Mouse (Mus musculus): Measurements from ENCODE around the gene Akr1b10. TPM values are rescaled to one million over a fixed set of nuclear protein-coding genes. Genes with fewer than 3 reads are reported as not detected.
"Not testable (repeated sequence)": the region's sequence is repeated elsewhere in the genome, so short reads cannot be mapped to it uniquely, and the experiment has no call there.

Akr1b10 gene
- polyA plus RNA-seq, 1 experiment from 2014 or later: 16.1 TPM

- Histone ChIP-seq H3K27ac (no peak overlapping the region), H3K9me3 (no peaks in the 10 kb centered on the region), H3K36me3 (no peaks in the 10 kb centered on the region), H3K4me1 (replicated peaks) (no peaks in the 10 kb centered on the region), H3K9ac (replicated peaks) (no peak overlapping the region), H3K4me2 (no peak overlapping the region), H3K4me3 (replicated peaks) (no peak overlapping the region), H3K27me3 (no peaks in the 10 kb centered on the region)
- ATAC-seq (ENCODE audit: insufficient number of reproducible peaks, insufficient read depth, low FRiP score, low TSS enrichment, low read depth): no peak
- 78% methylated on average over 1 of the region's 1 CpGs for WGBS
Measured at GRCm38 (mm10) chr6:34412688-34413087, 28.7 kb downstream of the Akr1b10 start.

- not testable (repeated sequence) for H3K9ac ChIP-seq (replicated peaks); ATAC-seq (ENCODE audit: insufficient number of reproducible peaks, insufficient read depth, low FRiP score, low TSS enrichment, low read depth); H3K4me1 ChIP-seq (replicated peaks); H3K4me3 ChIP-seq (replicated peaks); H3K27ac ChIP-seq; H3K4me2 ChIP-seq; H3K27me3 ChIP-seq; H3K9me3 ChIP-seq; H3K36me3 ChIP-seq
- WGBS: 59% methylated on average over 1 of the region's 1 CpGs
Measured at GRCm38 (mm10) chr6:34413386-34413785, 29.4 kb downstream of the Akr1b10 start.

GRCm38 (mm10) chr6:34416521-34416920 lies 32.5 kb downstream of the Akr1b10 start:
- H3K4me1 ChIP-seq (replicated peaks): no peaks in the 10 kb centered on the region
- no peak overlapping the region for H3K27ac ChIP-seq
- H3K4me2 ChIP-seq: no peak overlapping the region
- ATAC-seq (ENCODE audit: insufficient number of reproducible peaks, insufficient read depth, low FRiP score, low TSS enrichment, low read depth): no peak
- no peaks in the 10 kb centered on the region for H3K36me3 ChIP-seq
- no peak overlapping the region for H3K4me3 ChIP-seq (replicated peaks)
- no peaks in the 10 kb centered on the region for H3K9me3 ChIP-seq
- H3K9ac ChIP-seq (replicated peaks): no peak overlapping the region
- no peaks in the 10 kb centered on the region for H3K27me3 ChIP-seq
- WGBS: 98% methylated on average over 2 of the region's 2 CpGs

- Histone ChIP-seq H3K27ac (no peak overlapping the region), H3K4me3 (replicated peaks) (no peak overlapping the region), H3K4me2 (no peak overlapping the region), H3K36me3 (no peaks in the 10 kb centered on the region), H3K9ac (replicated peaks) (no peak overlapping the region), H3K4me1 (replicated peaks) (no peaks in the 10 kb centered on the region), H3K27me3 (no peaks in the 10 kb centered on the region), H3K9me3 (no peaks in the 10 kb centered on the region)
- no peak for ATAC-seq (ENCODE audit: insufficient number of reproducible peaks, insufficient read depth, low FRiP score, low TSS enrichment, low read depth)
Measured at GRCm38 (mm10) chr6:34419071-34419470, 35.1 kb downstream of the Akr1b10 start.

GRCm38 (mm10) chr6:34439006-34439405 lies 55.0 kb downstream of the Akr1b10 start:
- no peaks in the 10 kb centered on the region for H3K9me3 ChIP-seq
- H3K4me1 ChIP-seq (replicated peaks): no peaks in the 10 kb centered on the region
- H3K27me3 ChIP-seq: no peaks in the 10 kb centered on the region
- 78% methylated on average over 2 of the region's 2 CpGs for WGBS
- H3K27ac ChIP-seq: no peak overlapping the region
- no peaks in the 10 kb centered on the region for H3K36me3 ChIP-seq
- ATAC-seq (ENCODE audit: insufficient number of reproducible peaks, insufficient read depth, low FRiP score, low TSS enrichment, low read depth): no peak
- no peak overlapping the region for H3K9ac ChIP-seq (replicated peaks)
- no peak overlapping the region for H3K4me2 ChIP-seq
- H3K4me3 ChIP-seq (replicated peaks): no peak overlapping the region

GRCm38 (mm10) chr6:34441556-34442257 lies 57.7 kb downstream of the Akr1b10 start:
- Histone ChIP-seq H3K27me3 (no peaks in the 10 kb centered on the region), H3K4me3 (replicated peaks) (no peak overlapping the region), H3K9ac (replicated peaks) (no peak overlapping the region), H3K36me3 (no peaks in the 10 kb centered on the region), H3K27ac (no peak overlapping the region), H3K9me3 (no peaks in the 10 kb centered on the region), H3K4me1 (replicated peaks) (no peaks in the 10 kb centered on the region), H3K4me2 (no peak overlapping the region)
- WGBS: 68% methylated on average over 9 of the region's 9 CpGs
- ATAC-seq (ENCODE audit: insufficient number of reproducible peaks, insufficient read depth, low FRiP score, low TSS enrichment, low read depth): no peak

- no peak for ATAC-seq (ENCODE audit: insufficient number of reproducible peaks, insufficient read depth, low FRiP score, low TSS enrichment, low read depth)
- H3K9ac ChIP-seq (replicated peaks): no peak overlapping the region
- no peaks in the 10 kb centered on the region for H3K9me3 ChIP-seq
- no peaks in the 10 kb centered on the region for H3K36me3 ChIP-seq
- no peaks in the 10 kb centered on the region for H3K4me1 ChIP-seq (replicated peaks)
- H3K27me3 ChIP-seq: no peaks in the 10 kb centered on the region
- 89% methylated on average over 2 of the region's 2 CpGs for WGBS
- no peak overlapping the region for H3K27ac ChIP-seq
- no peak overlapping the region for H3K4me3 ChIP-seq (replicated peaks)
- H3K4me2 ChIP-seq: no peak overlapping the region
Measured at GRCm38 (mm10) chr6:34443791-34444190, 59.8 kb downstream of the Akr1b10 start.

Other genes with a start within 250 kb of the Akr1b10 start
- 39.7 and 42.7 TPM in 2 replicates for gene Slc35b4, start 207.1 kb upstream of the Akr1b10 start, polyA plus RNA-seq (2016; fragmentation: Nextera tagmentation; extraction: Ambion mirVana)
- gene Akr1b3, start 66.7 kb upstream of the Akr1b10 start, polyA plus RNA-seq (2016; fragmentation: Nextera tagmentation; extraction: Ambion mirVana): 183 and 191 TPM in 2 replicates
- gene Akr1b8, start 30.1 kb upstream of the Akr1b10 start, polyA plus RNA-seq (2016; fragmentation: Nextera tagmentation; extraction: Ambion mirVana): 11.8 and 12.1 TPM in 2 replicates
- 0.22 TPM in 1 of 2 replicates, not detected in the other for gene Akr1b7, start 28.1 kb downstream of the Akr1b10 start, polyA plus RNA-seq (2016; fragmentation: Nextera tagmentation; extraction: Ambion mirVana)
- gene Bpgm, start 92.0 kb downstream of the Akr1b10 start, polyA plus RNA-seq (2016; fragmentation: Nextera tagmentation; extraction: Ambion mirVana): 51.0 and 51.5 TPM in 2 replicates
- 213 and 222 TPM in 2 replicates for gene Cald1, start 214.3 kb downstream of the Akr1b10 start, polyA plus RNA-seq (2016; fragmentation: Nextera tagmentation; extraction: Ambion mirVana)

Data from limb, embryonic 12.5 days (tissue).